Mouse (Mus musculus) ES-E14 (cell line): ENCODE data around the gene Fyco1. TPM values are rescaled to one million over a fixed set of nuclear protein-coding genes. Genes with fewer than 3 reads are reported as not detected.
"Not testable (repeated sequence)": the region's sequence is repeated elsewhere in the genome, so short reads cannot be mapped to it uniquely, and the experiment has no call there.

Source experiments
- DNase-seq: peaks from one replicate; pipeline ENCODE4 v3.0.0-alpha.2; 2013; ENCODE audit warnings: low read depth, low spot score
- H3K27ac ChIP-seq: 2 replicates; pipeline ENCODE4 v1.5.1; 2012; ENCODE audit warnings: low read depth, mild to moderate bottlenecking, low read length, moderate library complexity, mixed read lengths; ENCODE audit not compliant: poor library complexity, insufficient read depth, severe bottlenecking
- H3K36me3 ChIP-seq: 2 replicates; pipeline ENCODE4 v1.6.1; 2012; ENCODE audit warnings: mild to moderate bottlenecking, low read length, moderate library complexity, mixed read lengths; ENCODE audit not compliant: control insufficient read depth, poor library complexity, insufficient read depth, severe bottlenecking
- H3K4me1 ChIP-seq, 2 experiments: fragments of 150-350 bp in 1 of 2; sonication (generic) in 1 of 2; 2 replicates each; pipeline ENCODE4 v1.6.1; 2012; ENCODE audit warnings: low read length in 2 of 2, mild to moderate bottlenecking in 1 of 2, mixed read lengths in 1 of 2; ENCODE audit not compliant: control insufficient read depth in 2 of 2, insufficient read depth in 2 of 2, poor library complexity in 1 of 2
- H3K4me3 ChIP-seq, 2 experiments: fragments of 150-350 bp in 1 of 2; sonication (generic) in 1 of 2; 2 replicates each; pipeline ENCODE4 v1.5.1; 2012; ENCODE audit warnings: low read length in 2 of 2, low read depth in 1 of 2, mild to moderate bottlenecking in 1 of 2, mixed read lengths in 1 of 2; ENCODE audit not compliant: insufficient read depth in 1 of 2, poor library complexity in 1 of 2, severe bottlenecking in 1 of 2
- H3K9ac ChIP-seq: 2 replicates; pipeline ENCODE4 v1.6.1; 2012; ENCODE audit warnings: low read depth, mild to moderate bottlenecking, low read length, mixed read lengths; ENCODE audit not compliant: poor library complexity, insufficient read depth, severe bottlenecking
- H3K9me3 ChIP-seq: fragments of 150-350 bp; sonication (generic); 2 replicates; pipeline ENCODE4 v1.6.1; 2012; ENCODE audit warnings: low read depth, mild to moderate bottlenecking, low read length; ENCODE audit not compliant: control insufficient read depth, insufficient read depth
- CHD2 ChIP-seq: IDR thresholded peaks from 2 replicates; pipeline ENCODE4 v1.6.1; 2014; ENCODE audit warnings: mild to moderate bottlenecking, low read depth, low read length, inconsistent platforms
- HCFC1 ChIP-seq: IDR thresholded peaks from 2 replicates; pipeline ENCODE4 v1.6.1; 2012; ENCODE audit warnings: low read length, inconsistent platforms, borderline replicate concordance; ENCODE audit not compliant: insufficient read depth
- MAFK ChIP-seq: IDR thresholded peaks from 2 replicates; pipeline ENCODE4 v1.6.1; 2014; ENCODE audit warnings: mild to moderate bottlenecking, low read depth, low read length, inconsistent platforms; ENCODE audit not compliant: insufficient read depth
- ZC3H11A ChIP-seq: IDR thresholded peaks from 2 replicates; pipeline ENCODE4 v1.6.1; 2012; ENCODE audit warnings: low read depth, mild to moderate bottlenecking, inconsistent platforms, low read length, borderline replicate concordance
- ZNF384 ChIP-seq: IDR thresholded peaks from 2 replicates; pipeline ENCODE4 v1.6.1; 2012; ENCODE audit warnings: low read depth, low read length, inconsistent platforms
- in situ Hi-C, 2 experiments: fragments of 600-800 bp; cut with MboI; formaldehyde crosslinking; loops; one replicate each; pipeline ENCODE4 v1.15.1; 2025; ENCODE audit warnings: low sequenced_read_pairs in 2 of 2, inconsistent platforms in 1 of 2; ENCODE audit not compliant: unreplicated experiment in 2 of 2
- total RNA-seq: library from RNA; depleted of rRNA; stranded (reverse); fragments of 300-350 nt; gene quantifications from 2 replicates; pipeline ENCODE4 v1.2.3, GENCODE M21; 2012; rRNA removed

The Fyco1 gene
- total RNA-seq, 1 experiment = 7.9 TPM

- Histone ChIP-seq H3K36me3 (no peaks in the 10 kb centered on the region), H3K9ac (no peak overlapping the region), H3K27ac (no peak overlapping the region), H3K4me3 (no peak overlapping the region), H3K4me1 (no peaks in the 10 kb centered on the region), H3K9me3 (no peaks in the 10 kb centered on the region)
- no peak for TF ChIP-seq HCFC1
- no peak for TF ChIP-seq MAFK
- TF ChIP-seq ZNF384 = no peak
- no peak for TF ChIP-seq ZC3H11A
- in situ Hi-C loops = no loop called here
- DNase-seq = no peak
Observed at GRCm38 (mm10) chr9:123754333-123754732, 97.4 kb downstream of the Fyco1 start.

GRCm38 (mm10) chr9:123749687-123750086 is 102.0 kb downstream of the Fyco1 start:
- H3K4me1 ChIP-seq, DNase-seq, in situ Hi-C loops, H3K27ac ChIP-seq, H3K9ac ChIP-seq, H3K36me3 ChIP-seq, H3K9me3 ChIP-seq, H3K4me3 ChIP-seq: not testable (repeated sequence)

GRCm38 (mm10) chr9:123740799-123741198 is 110.9 kb downstream of the Fyco1 start:
- H3K36me3 ChIP-seq = no peaks in the 10 kb centered on the region
- TF ChIP-seq ZC3H11A (no peak), HCFC1 (no peak), CHD2 (no peak), MAFK (no peak), ZNF384 (no peak)
- in situ Hi-C loops = no loop called here
- no peak overlapping the region for H3K27ac ChIP-seq
- no peak overlapping the region for H3K4me3 ChIP-seq
- no peaks in the 10 kb centered on the region for H3K4me1 ChIP-seq
- DNase-seq = no peak
- no peak overlapping the region for H3K9ac ChIP-seq
- H3K9me3 ChIP-seq = no peaks in the 10 kb centered on the region

Other genes with a start within 250 kb of the Fyco1 start
- 0.31 and 0.37 TPM in 2 replicates for gene Slc6a20b, start 219.3 kb downstream of the Fyco1 start, total RNA-seq
- gene Ccr9, start 173.5 kb downstream of the Fyco1 start, total RNA-seq = not detected in 2 replicates
- gene Slc6a20a, start 173.0 kb downstream of the Fyco1 start, total RNA-seq = 0.22 and 0.32 TPM in 2 replicates
- gene Lztfl1, start 134.2 kb downstream of the Fyco1 start, total RNA-seq = 18.4 and 19.8 TPM in 2 replicates
- 0.16 and 1.3 TPM in 2 replicates for gene Cxcr6, start 45.4 kb downstream of the Fyco1 start, total RNA-seq
- gene Xcr1, start 10.1 kb upstream of the Fyco1 start, total RNA-seq = 0.05 and 0.09 TPM in 2 replicates
- gene Ccr1, start 116.8 kb upstream of the Fyco1 start, total RNA-seq = not detected in 2 replicates
- gene Ccr1l1, start 126.5 kb upstream of the Fyco1 start, total RNA-seq = not detected in 2 replicates
- gene Ccr3, start 170.1 kb upstream of the Fyco1 start, total RNA-seq = not detected in 2 replicates